Mouse (Mus musculus): Measurements from ENCODE around the gene Hnrnpf. TPM values are rescaled to one million over a fixed set of nuclear protein-coding genes. Genes with fewer than 3 reads are reported as not detected.

Gene Hnrnpf
- polyA plus RNA-seq, 1 experiment from 2014 or later: 424 TPM

- no peak for ATAC-seq (replicated peaks; ENCODE audit: insufficient number of reproducible peaks, insufficient read depth, low FRiP score, low read depth)
- no peaks in the 10 kb centered on the region for H3K27me3 ChIP-seq
- no peak overlapping the region for H3K4me3 ChIP-seq
- no peaks in the 10 kb centered on the region for H3K9me3 ChIP-seq (replicated peaks)
- no peak overlapping the region for H3K27ac ChIP-seq
- H3K4me2 ChIP-seq: no peak overlapping the region
- WGBS: 83% methylated on average over 2 of the region's 2 CpGs
- H3K4me1 ChIP-seq (replicated peaks): no peaks in the 10 kb centered on the region
- no peak overlapping the region for H3K9ac ChIP-seq
- H3K36me3 ChIP-seq: no peaks in the 10 kb centered on the region
Measured at GRCm38 (mm10) chr6:117893435-117893834, 6.7 kb upstream of the Hnrnpf start.

GRCm38 (mm10) chr6:117897800-117898199 is 2.3 kb upstream of the Hnrnpf start:
- Histone ChIP-seq H3K4me2 (no peak overlapping the region), H3K9ac (no peak overlapping the region), H3K4me1 (replicated peaks) (no peaks in the 10 kb centered on the region), H3K36me3 (no peaks in the 10 kb centered on the region), H3K9me3 (replicated peaks) (no peaks in the 10 kb centered on the region), H3K27ac (no peak overlapping the region), H3K27me3 (no peaks in the 10 kb centered on the region), H3K4me3 (no peak overlapping the region)
- no peak for ATAC-seq (replicated peaks; ENCODE audit: insufficient number of reproducible peaks, insufficient read depth, low FRiP score, low read depth)
- 74% methylated on average over 5 of the region's 5 CpGs for WGBS

- H3K9me3 ChIP-seq (replicated peaks): no peaks in the 10 kb centered on the region
- H3K36me3 ChIP-seq: no peaks in the 10 kb centered on the region
- H3K27me3 ChIP-seq: no peaks in the 10 kb centered on the region
- H3K27ac ChIP-seq: no peak overlapping the region
- H3K4me1 ChIP-seq (replicated peaks): peaks cover 7% of the 10 kb centered on the region
- H3K9ac ChIP-seq: no peak overlapping the region
- ATAC-seq (replicated peaks; ENCODE audit: insufficient number of reproducible peaks, insufficient read depth, low FRiP score, low read depth): no peak
- H3K4me3 ChIP-seq: no peak overlapping the region
- 68% methylated on average over 9 of the region's 9 CpGs for WGBS
- no peak overlapping the region for H3K4me2 ChIP-seq
Measured at GRCm38 (mm10) chr6:117901510-117902402, 1.6 kb downstream of the Hnrnpf start.

- no peak overlapping the region for H3K4me3 ChIP-seq
- peaks cover 7% of the 10 kb centered on the region for H3K4me1 ChIP-seq (replicated peaks)
- ATAC-seq (replicated peaks; ENCODE audit: insufficient number of reproducible peaks, insufficient read depth, low FRiP score, low read depth): no peak
- H3K27ac ChIP-seq: no peak overlapping the region
- no peak overlapping the region for H3K4me2 ChIP-seq
- H3K9ac ChIP-seq: no peak overlapping the region
- 70% methylated on average over 4 of the region's 4 CpGs for WGBS
- no peaks in the 10 kb centered on the region for H3K9me3 ChIP-seq (replicated peaks)
- no peaks in the 10 kb centered on the region for H3K36me3 ChIP-seq
- no peaks in the 10 kb centered on the region for H3K27me3 ChIP-seq
Measured at GRCm38 (mm10) chr6:117902556-117902955, 2.4 kb downstream of the Hnrnpf start.

- peaks cover 9% of the 10 kb centered on the region for H3K4me1 ChIP-seq (replicated peaks)
- no peak overlapping the region for H3K4me2 ChIP-seq
- 79% methylated on average over 3 of the region's 3 CpGs for WGBS
- ATAC-seq (replicated peaks; ENCODE audit: insufficient number of reproducible peaks, insufficient read depth, low FRiP score, low read depth): no peak
- no peak overlapping the region for H3K27ac ChIP-seq
- no peaks in the 10 kb centered on the region for H3K27me3 ChIP-seq
- H3K9ac ChIP-seq: no peak overlapping the region
- H3K4me3 ChIP-seq: no peak overlapping the region
- H3K9me3 ChIP-seq (replicated peaks): no peaks in the 10 kb centered on the region
- no peaks in the 10 kb centered on the region for H3K36me3 ChIP-seq
Measured at GRCm38 (mm10) chr6:117903836-117904235, 3.7 kb downstream of the Hnrnpf start.

- no peaks in the 10 kb centered on the region for H3K9me3 ChIP-seq (replicated peaks)
- H3K27me3 ChIP-seq: no peaks in the 10 kb centered on the region
- H3K4me3 ChIP-seq: peak overlapping the region; percentile 100
- H3K36me3 ChIP-seq: no peaks in the 10 kb centered on the region
- no peak for ATAC-seq (replicated peaks; ENCODE audit: insufficient number of reproducible peaks, insufficient read depth, low FRiP score, low read depth)
- WGBS: 14% methylated on average over 4 of the region's 4 CpGs
- peaks cover 24% of the 10 kb centered on the region for H3K4me1 ChIP-seq (replicated peaks)
- H3K4me2 ChIP-seq: peak overlapping the region; percentile 63
- peak overlapping the region; percentile 23; the same call in 1 of the 2 replicates for H3K9ac ChIP-seq
- peak overlapping the region; percentile 91 for H3K27ac ChIP-seq
Measured at GRCm38 (mm10) chr6:117905260-117905930, 5.3 kb downstream of the Hnrnpf start.

GRCm38 (mm10) chr6:117906015-117906531 is 5.9 kb downstream of the Hnrnpf start:
- Histone ChIP-seq H3K27ac (peak overlapping the region; percentile 91), H3K36me3 (no peaks in the 10 kb centered on the region), H3K4me2 (peak overlapping the region; percentile 63), H3K9me3 (replicated peaks) (no peaks in the 10 kb centered on the region), H3K9ac (peak overlapping the region; percentile 64), H3K4me1 (replicated peaks) (peaks cover 28% of the 10 kb centered on the region), H3K4me3 (peak overlapping the region; percentile 100), H3K27me3 (no peaks in the 10 kb centered on the region)
- under 1% methylated on average over 25 of the region's 25 CpGs for WGBS
- ATAC-seq (replicated peaks; ENCODE audit: insufficient number of reproducible peaks, insufficient read depth, low FRiP score, low read depth): peak; percentile 2; the same call in 1 of the 2 replicates

GRCm38 (mm10) chr6:117906590-117907271 is 6.6 kb downstream of the Hnrnpf start:
- Histone ChIP-seq H3K9me3 (replicated peaks) (no peaks in the 10 kb centered on the region), H3K27me3 (no peaks in the 10 kb centered on the region), H3K36me3 (no peaks in the 10 kb centered on the region), H3K4me1 (replicated peaks) (peaks cover 28% of the 10 kb centered on the region), H3K4me3 (peak overlapping the region; percentile 100), H3K27ac (peak overlapping the region; percentile 92), H3K4me2 (peak overlapping the region; percentile 71), H3K9ac (peak overlapping the region; percentile 99)
- ATAC-seq (replicated peaks; ENCODE audit: insufficient number of reproducible peaks, insufficient read depth, low FRiP score, low read depth): peak; percentile 97
- under 1% methylated on average over 62 of the region's 68 CpGs for WGBS

- H3K9me3 ChIP-seq (replicated peaks): no peaks in the 10 kb centered on the region
- no peaks in the 10 kb centered on the region for H3K36me3 ChIP-seq
- H3K9ac ChIP-seq: peak overlapping the region; percentile 99
- H3K27me3 ChIP-seq: no peaks in the 10 kb centered on the region
- H3K4me2 ChIP-seq: peak overlapping the region; percentile 71
- H3K27ac ChIP-seq: peak overlapping the region; percentile 92
- peaks cover 28% of the 10 kb centered on the region for H3K4me1 ChIP-seq (replicated peaks)
- peak overlapping the region; percentile 100 for H3K4me3 ChIP-seq
- under 1% methylated on average over 63 of the region's 77 CpGs for WGBS
- ATAC-seq (replicated peaks; ENCODE audit: insufficient number of reproducible peaks, insufficient read depth, low FRiP score, low read depth): peak; percentile 72
Measured at GRCm38 (mm10) chr6:117907301-117907978, 7.3 kb downstream of the Hnrnpf start.

- Histone ChIP-seq H3K4me3 (peak overlapping the region; percentile 100), H3K27me3 (no peaks in the 10 kb centered on the region), H3K4me2 (peak overlapping the region; percentile 71), H3K4me1 (replicated peaks) (peaks cover 28% of the 10 kb centered on the region), H3K27ac (peak overlapping the region; percentile 92), H3K36me3 (no peaks in the 10 kb centered on the region), H3K9ac (peak overlapping the region; percentile 99), H3K9me3 (replicated peaks) (no peaks in the 10 kb centered on the region)
- under 1% methylated on average over 26 of the region's 26 CpGs for WGBS
- ATAC-seq (replicated peaks; ENCODE audit: insufficient number of reproducible peaks, insufficient read depth, low FRiP score, low read depth): no peak
Measured at GRCm38 (mm10) chr6:117907979-117908355, 7.8 kb downstream of the Hnrnpf start.

All from heart, embryonic 15.5 days (tissue).